Mouse (Mus musculus): ENCODE results near the gene Mgat4a. TPM values are rescaled to one million over a fixed set of nuclear protein-coding genes. Genes with fewer than 3 reads are reported as not detected.

Mgat4a gene
- total RNA-seq, 1 experiment from 2014 or later, result 38.8 TPM

- no peak for ATAC-seq (replicated peaks; ENCODE audit: insufficient number of reproducible peaks, low FRiP score, low TSS enrichment, poor library complexity, severe bottlenecking)
These were observed 65.5 kb downstream of the Mgat4a start for GRCm38 (mm10) chr1:37475312-37475711.

GRCm38 (mm10) chr1:37474634-37475190 is 66.1 kb downstream of the Mgat4a start:
- ATAC-seq (replicated peaks; ENCODE audit: insufficient number of reproducible peaks, low FRiP score, low TSS enrichment, poor library complexity, severe bottlenecking), result no peak; the same call in 1 of the 2 replicates

- ATAC-seq (replicated peaks; ENCODE audit: insufficient number of reproducible peaks, low FRiP score, low TSS enrichment, poor library complexity, severe bottlenecking), result 0 out of 2 replicates have a peak, but pooled peaks have one; percentile 14
These were observed 66.8 kb downstream of the Mgat4a start for GRCm38 (mm10) chr1:37474046-37474445.

- ATAC-seq (replicated peaks; ENCODE audit: insufficient number of reproducible peaks, low FRiP score, low TSS enrichment, poor library complexity, severe bottlenecking), result no peak
These were observed 67.6 kb downstream of the Mgat4a start for GRCm38 (mm10) chr1:37473251-37473650.

- ATAC-seq (replicated peaks; ENCODE audit: insufficient number of reproducible peaks, low FRiP score, low TSS enrichment, poor library complexity, severe bottlenecking), result no peak
These were observed 69.4 kb downstream of the Mgat4a start for GRCm38 (mm10) chr1:37471179-37472148.

GRCm38 (mm10) chr1:37469007-37469406 is 71.8 kb downstream of the Mgat4a start:
- ATAC-seq (replicated peaks; ENCODE audit: insufficient number of reproducible peaks, low FRiP score, low TSS enrichment, poor library complexity, severe bottlenecking), result no peak

GRCm38 (mm10) chr1:37467806-37468205 is 73.0 kb downstream of the Mgat4a start:
- no peak for ATAC-seq (replicated peaks; ENCODE audit: insufficient number of reproducible peaks, low FRiP score, low TSS enrichment, poor library complexity, severe bottlenecking)

- no peak for ATAC-seq (replicated peaks; ENCODE audit: insufficient number of reproducible peaks, low FRiP score, low TSS enrichment, poor library complexity, severe bottlenecking)
These were observed 74.4 kb downstream of the Mgat4a start for GRCm38 (mm10) chr1:37466322-37466995.

GRCm38 (mm10) chr1:37464878-37465452 is 75.9 kb downstream of the Mgat4a start:
- no peak for ATAC-seq (replicated peaks; ENCODE audit: insufficient number of reproducible peaks, low FRiP score, low TSS enrichment, poor library complexity, severe bottlenecking)

- no peak for ATAC-seq (replicated peaks; ENCODE audit: insufficient number of reproducible peaks, low FRiP score, low TSS enrichment, poor library complexity, severe bottlenecking)
These were observed 83.3 kb downstream of the Mgat4a start for GRCm38 (mm10) chr1:37457546-37457945.

- no peak for ATAC-seq (replicated peaks; ENCODE audit: insufficient number of reproducible peaks, low FRiP score, low TSS enrichment, poor library complexity, severe bottlenecking)
These were observed 89.5 kb downstream of the Mgat4a start for GRCm38 (mm10) chr1:37451270-37451669.

- 0 out of 2 replicates have a peak, but pooled peaks have one; percentile 40 for ATAC-seq (replicated peaks; ENCODE audit: insufficient number of reproducible peaks, low FRiP score, low TSS enrichment, poor library complexity, severe bottlenecking)
These were observed 92.3 kb downstream of the Mgat4a start for GRCm38 (mm10) chr1:37448361-37449095.

GRCm38 (mm10) chr1:37442848-37443835 is 97.7 kb downstream of the Mgat4a start:
- ATAC-seq (replicated peaks; ENCODE audit: insufficient number of reproducible peaks, low FRiP score, low TSS enrichment, poor library complexity, severe bottlenecking), result no peak

GRCm38 (mm10) chr1:37436419-37436818 is 104.4 kb downstream of the Mgat4a start:
- no peak for ATAC-seq (replicated peaks; ENCODE audit: insufficient number of reproducible peaks, low FRiP score, low TSS enrichment, poor library complexity, severe bottlenecking)

GRCm38 (mm10) chr1:37430297-37430840 is 110.4 kb downstream of the Mgat4a start:
- ATAC-seq (replicated peaks; ENCODE audit: insufficient number of reproducible peaks, low FRiP score, low TSS enrichment, poor library complexity, severe bottlenecking), result no peak

GRCm38 (mm10) chr1:37429366-37430296 is 111.2 kb downstream of the Mgat4a start, which contains the start of the genes Coa5 and Unc50:
Gene Coa5 (minus strand): TSS chr1:37430103.
Gene Unc50 (plus strand): TSS chr1:37430139.
- ATAC-seq (replicated peaks; ENCODE audit: insufficient number of reproducible peaks, low FRiP score, low TSS enrichment, poor library complexity, severe bottlenecking), result peak; percentile 97
